Mouse (Mus musculus): ENCODE results near the gene Pfdn2. TPM values are rescaled to one million over a fixed set of nuclear protein-coding genes. Genes with fewer than 3 reads are reported as not detected.

The Pfdn2 gene
- polyA plus RNA-seq, 1 experiment from 2014 or later: 162 TPM

DNA sequence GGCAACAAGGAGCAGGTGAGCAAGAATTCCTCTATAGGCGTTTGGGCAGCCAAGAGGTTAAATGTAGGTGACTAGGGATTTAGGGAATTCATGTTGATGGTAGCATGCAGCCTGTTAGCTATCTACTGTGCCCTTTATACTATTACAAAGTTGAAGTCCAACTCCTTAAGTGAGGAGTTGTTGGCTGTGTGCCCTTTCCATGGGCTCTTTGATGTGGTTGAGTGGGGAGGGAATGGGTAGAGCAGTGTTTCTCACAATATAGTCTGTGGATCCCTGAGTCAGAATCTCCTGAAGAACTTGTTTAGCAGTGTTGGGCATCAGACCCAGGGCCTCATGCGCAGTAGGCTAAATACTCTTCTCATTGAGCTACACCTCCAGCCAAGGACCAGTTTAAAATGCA, 11.3 kb downstream of the Pfdn2 start:
- Histone ChIP-seq H3K9me3 (replicated peaks) (no peaks in the 10 kb centered on the region), H3K4me1 (peaks cover 17% of the 10 kb centered on the region), H3K4me2 (no peak overlapping the region), H3K27me3 (replicated peaks) (no peaks in the 10 kb centered on the region), H3K36me3 (peaks cover 21% of the 10 kb centered on the region), H3K4me3 (replicated peaks) (no peak overlapping the region), H3K9ac (replicated peaks) (no peak overlapping the region), H3K27ac (replicated peaks) (no peak overlapping the region)
- WGBS: 99% methylated on average over 2 of the region's 2 CpGs
- no peak for ATAC-seq (ENCODE audit: low FRiP score)

- H3K27ac ChIP-seq (replicated peaks): no peak overlapping the region
- ATAC-seq (ENCODE audit: low FRiP score): no peak
- no peak overlapping the region for H3K4me2 ChIP-seq
- no peaks in the 10 kb centered on the region for H3K27me3 ChIP-seq (replicated peaks)
- peaks cover 19% of the 10 kb centered on the region for H3K4me1 ChIP-seq
- H3K9me3 ChIP-seq (replicated peaks): no peaks in the 10 kb centered on the region
- 70% methylated on average over 4 of the region's 4 CpGs for WGBS
- no peak overlapping the region for H3K9ac ChIP-seq (replicated peaks)
- peaks cover 21% of the 10 kb centered on the region for H3K36me3 ChIP-seq
- H3K4me3 ChIP-seq (replicated peaks): no peak overlapping the region
Measured at GRCm38 (mm10) chr1:171358421-171358820, 13.0 kb downstream of the Pfdn2 start.

- Histone ChIP-seq H3K4me1 (peaks cover 19% of the 10 kb centered on the region), H3K27me3 (replicated peaks) (no peaks in the 10 kb centered on the region), H3K9me3 (replicated peaks) (no peaks in the 10 kb centered on the region), H3K36me3 (peaks cover 21% of the 10 kb centered on the region), H3K4me2 (peak overlapping the region; percentile 85), H3K4me3 (replicated peaks) (peak overlapping the region; percentile 58), H3K27ac (replicated peaks) (peak overlapping the region; percentile 87), H3K9ac (replicated peaks) (peak overlapping the region; percentile 68)
- ATAC-seq (ENCODE audit: low FRiP score): no peak; the same call in 1 of the 2 replicates
- 2% methylated on average over 26 of the region's 26 CpGs for WGBS
Measured at GRCm38 (mm10) chr1:171360253-171360652, 14.8 kb downstream of the Pfdn2 start.

DNA sequence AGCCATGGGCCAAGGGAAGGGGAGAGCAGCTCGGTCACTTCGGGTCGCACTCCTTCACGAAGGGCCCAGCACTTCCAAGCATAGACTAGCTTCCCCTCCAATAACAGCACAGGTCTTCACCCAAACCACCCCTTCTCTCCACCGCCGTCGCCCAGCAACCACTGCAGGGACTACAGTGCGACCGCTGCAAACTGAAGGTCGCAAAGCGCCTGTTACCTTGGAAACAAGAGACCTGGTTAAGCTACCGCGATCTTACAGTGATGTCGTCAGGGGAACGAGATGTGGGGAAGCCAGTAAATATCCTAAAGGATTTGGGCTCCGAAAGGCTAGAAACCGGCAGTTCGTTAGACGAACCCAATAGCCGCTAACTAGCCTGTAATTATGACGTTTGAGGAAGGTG, 15.2 kb downstream of the Pfdn2 start, which contains the start of gene Klhdc9:
Klhdc9 (minus strand) TSS at position 143 of the 400 bp plus-strand sequence.
- peaks cover 21% of the 10 kb centered on the region for H3K36me3 ChIP-seq
- peak; percentile 97 for ATAC-seq (ENCODE audit: low FRiP score)
- peaks cover 19% of the 10 kb centered on the region for H3K4me1 ChIP-seq
- peak within 1 kb of the TSS; percentile 85 for H3K4me2 ChIP-seq
- peak within 1 kb of the TSS; percentile 68 for H3K9ac ChIP-seq (replicated peaks)
- no peaks in the 10 kb centered on the region for H3K27me3 ChIP-seq (replicated peaks)
- 0% methylated on average over 21 of the region's 21 CpGs for WGBS
- H3K27ac ChIP-seq (replicated peaks): peak within 1 kb of the TSS; percentile 87
- no peaks in the 10 kb centered on the region for H3K9me3 ChIP-seq (replicated peaks)
- H3K4me3 ChIP-seq (replicated peaks): peak within 1 kb of the TSS; percentile 58

- H3K4me3 ChIP-seq (replicated peaks): peak overlapping the region; percentile 58
Measured at GRCm38 (mm10) chr1:171361106-171362103, 15.9 kb downstream of the Pfdn2 start.

DNA sequence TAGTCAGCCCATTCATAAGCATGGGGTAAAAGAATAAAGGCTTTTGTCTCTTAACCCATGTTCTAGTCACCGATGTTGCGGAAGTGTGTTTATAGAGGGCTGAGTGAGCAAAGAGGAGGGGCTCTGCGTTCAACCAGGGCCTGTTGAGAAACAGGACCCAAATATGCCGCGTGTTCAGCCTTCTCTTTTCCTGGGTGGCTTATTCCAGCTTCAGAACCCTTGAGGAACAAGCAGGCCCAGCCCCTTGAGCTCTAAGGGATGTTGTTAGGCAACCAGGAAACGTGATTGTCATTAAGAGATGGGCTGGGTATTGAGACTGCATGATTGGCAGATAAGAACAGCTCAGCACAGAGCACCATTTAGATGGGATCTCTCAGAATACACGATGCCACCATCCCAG, 20.5 kb downstream of the Pfdn2 start:
- WGBS: 66% methylated on average over 7 of the region's 7 CpGs
- no peak overlapping the region for H3K9ac ChIP-seq (replicated peaks)
- ATAC-seq (ENCODE audit: low FRiP score): no peak

More at GRCm38 (mm10) chr1:171361106-171362103, 15.9 kb downstream of the Pfdn2 start:
- Histone ChIP-seq H3K27me3 (replicated peaks) (no peaks in the 10 kb centered on the region), H3K27ac (replicated peaks) (peak overlapping the region; percentile 87), H3K4me2 (peak overlapping the region; percentile 85), H3K9me3 (replicated peaks) (no peaks in the 10 kb centered on the region), H3K4me1 (peaks cover 19% of the 10 kb centered on the region), H3K36me3 (peaks cover 20% of the 10 kb centered on the region), H3K9ac (replicated peaks) (peak overlapping the region; percentile 68)
- WGBS: 32% methylated on average over 16 of the region's 16 CpGs
- peak; percentile 87 for ATAC-seq (ENCODE audit: low FRiP score)

GRCm38 (mm10) chr1:171369845-171370556, 24.5 kb downstream of the Pfdn2 start, which contains the start of gene Nectin4:
Nectin4 (plus strand) TSS chr1:171370099.
- Histone ChIP-seq H3K36me3 (no peaks in the 10 kb centered on the region), H3K9ac (replicated peaks) (no peak within 1 kb of the TSS), H3K9me3 (replicated peaks) (no peaks in the 10 kb centered on the region), H3K4me1 (no peaks in the 10 kb centered on the region), H3K27me3 (replicated peaks) (peaks cover 3% of the 10 kb centered on the region; the same call in 1 of the 2 replicates), H3K4me3 (replicated peaks) (no peak within 1 kb of the TSS), H3K27ac (replicated peaks) (no peak within 1 kb of the TSS), H3K4me2 (no peak within 1 kb of the TSS)
- no peak for ATAC-seq (ENCODE audit: low FRiP score)
- 45% methylated on average over 20 of the region's 20 CpGs for WGBS

More for the DNA sequence above, 20.5 kb downstream of the Pfdn2 start:
- Histone ChIP-seq H3K36me3 (no peaks in the 10 kb centered on the region), H3K27ac (replicated peaks) (no peak overlapping the region), H3K9me3 (replicated peaks) (no peaks in the 10 kb centered on the region), H3K27me3 (replicated peaks) (peaks cover 3% of the 10 kb centered on the region; the same call in 1 of the 2 replicates), H3K4me3 (replicated peaks) (no peak overlapping the region), H3K4me1 (peaks cover 8% of the 10 kb centered on the region), H3K4me2 (no peak overlapping the region)

GRCm38 (mm10) chr1:171372880-171373279, 27.4 kb downstream of the Pfdn2 start:
- no peaks in the 10 kb centered on the region for H3K36me3 ChIP-seq
- H3K9ac ChIP-seq (replicated peaks): no peak overlapping the region
- peaks cover 3% of the 10 kb centered on the region; the same call in 1 of the 2 replicates for H3K27me3 ChIP-seq (replicated peaks)
- no peak overlapping the region for H3K4me2 ChIP-seq
- H3K4me3 ChIP-seq (replicated peaks): no peak overlapping the region
- WGBS: 66% methylated on average over 3 of the region's 3 CpGs
- no peaks in the 10 kb centered on the region for H3K4me1 ChIP-seq
- H3K9me3 ChIP-seq (replicated peaks): no peaks in the 10 kb centered on the region
- ATAC-seq (ENCODE audit: low FRiP score): no peak
- no peak overlapping the region for H3K27ac ChIP-seq (replicated peaks)

DNA sequence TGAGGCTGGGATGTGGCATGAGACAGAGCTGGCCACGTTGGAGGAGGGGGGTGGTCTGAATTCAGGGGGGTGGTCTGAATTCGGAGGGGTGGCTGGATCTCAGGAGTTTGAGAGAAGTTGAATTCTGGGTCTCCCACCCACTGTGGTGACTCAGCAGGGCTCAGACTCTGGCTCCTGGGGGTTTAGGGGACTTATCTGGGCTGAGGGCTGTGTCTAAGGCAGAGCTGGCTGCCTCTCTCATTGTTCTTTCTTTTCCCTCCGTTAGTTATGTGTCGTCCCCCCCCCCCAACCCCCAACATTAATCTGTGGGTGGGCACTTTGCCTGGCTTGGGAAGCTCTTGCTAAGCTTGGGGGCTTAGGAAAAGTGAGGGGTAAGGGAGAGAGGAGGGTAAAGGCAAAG, 28.5 kb downstream of the Pfdn2 start:
- H3K4me3 ChIP-seq (replicated peaks): no peak overlapping the region
- no peak overlapping the region for H3K27ac ChIP-seq (replicated peaks)
- no peaks in the 10 kb centered on the region for H3K9me3 ChIP-seq (replicated peaks)
- H3K36me3 ChIP-seq: no peaks in the 10 kb centered on the region
- no peak overlapping the region for H3K9ac ChIP-seq (replicated peaks)
- ATAC-seq (ENCODE audit: low FRiP score): no peak; the same call in 1 of the 2 replicates
- H3K27me3 ChIP-seq (replicated peaks): peaks cover 3% of the 10 kb centered on the region; the same call in 1 of the 2 replicates
- no peaks in the 10 kb centered on the region for H3K4me1 ChIP-seq
- WGBS: 3% methylated on average over 4 of the region's 4 CpGs
- no peak overlapping the region for H3K4me2 ChIP-seq

DNA sequence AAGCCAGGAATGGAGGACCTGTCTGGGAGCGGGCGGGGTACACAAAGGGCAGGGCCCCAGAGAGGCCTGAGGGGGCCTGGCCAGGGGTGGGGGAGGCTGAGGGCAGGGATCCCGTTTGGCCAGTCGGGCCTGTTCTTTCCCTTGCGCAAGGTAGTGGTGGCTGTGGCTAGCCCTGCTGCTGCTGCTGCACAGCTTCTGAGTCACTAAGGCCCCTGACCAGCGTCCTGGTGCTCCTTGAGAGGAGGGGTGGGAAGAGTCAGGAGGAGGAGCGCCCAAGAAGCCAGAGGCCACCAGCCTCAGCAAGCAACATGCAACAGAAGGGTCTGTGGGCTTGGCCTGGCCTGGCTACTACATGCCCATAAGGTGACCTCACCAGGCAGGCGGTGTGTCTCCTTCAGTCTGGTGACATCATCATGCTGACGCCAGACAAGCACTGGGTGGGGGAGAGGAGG, 30.2 kb downstream of the Pfdn2 start:
- H3K4me3 ChIP-seq (replicated peaks): no peak overlapping the region
- H3K9ac ChIP-seq (replicated peaks): no peak overlapping the region
- no peak overlapping the region for H3K27ac ChIP-seq (replicated peaks)
- no peaks in the 10 kb centered on the region for H3K9me3 ChIP-seq (replicated peaks)
- no peak overlapping the region for H3K4me2 ChIP-seq
- ATAC-seq (ENCODE audit: low FRiP score): no peak
- no peaks in the 10 kb centered on the region for H3K27me3 ChIP-seq (replicated peaks)
- H3K36me3 ChIP-seq: no peaks in the 10 kb centered on the region
- H3K4me1 ChIP-seq: peaks cover 10% of the 10 kb centered on the region
- WGBS: 50% methylated on average over 9 of the region's 9 CpGs

- Histone ChIP-seq H3K4me2 (no peak overlapping the region), H3K4me3 (replicated peaks) (no peak overlapping the region), H3K9me3 (replicated peaks) (no peaks in the 10 kb centered on the region), H3K9ac (replicated peaks) (no peak overlapping the region), H3K27me3 (replicated peaks) (0 out of 2 replicates have a peak, but pooled peaks cover 3% of the 10 kb centered on the region), H3K36me3 (no peaks in the 10 kb centered on the region), H3K4me1 (peaks cover 13% of the 10 kb centered on the region), H3K27ac (replicated peaks) (no peak overlapping the region)
- WGBS: 92% methylated on average over 6 of the region's 6 CpGs
- ATAC-seq (ENCODE audit: low FRiP score): no peak
Measured at GRCm38 (mm10) chr1:171378298-171378697, 32.8 kb downstream of the Pfdn2 start.

All from neural tube, embryonic 15.5 days (tissue).